Mouse (Mus musculus): ENCODE results near the gene Ildr2. TPM values are rescaled to one million over a fixed set of nuclear protein-coding genes. Genes with fewer than 3 reads are reported as not detected.

The Ildr2 gene
- total and polyA plus RNA-seq, 3 experiments = not detected

DNA sequence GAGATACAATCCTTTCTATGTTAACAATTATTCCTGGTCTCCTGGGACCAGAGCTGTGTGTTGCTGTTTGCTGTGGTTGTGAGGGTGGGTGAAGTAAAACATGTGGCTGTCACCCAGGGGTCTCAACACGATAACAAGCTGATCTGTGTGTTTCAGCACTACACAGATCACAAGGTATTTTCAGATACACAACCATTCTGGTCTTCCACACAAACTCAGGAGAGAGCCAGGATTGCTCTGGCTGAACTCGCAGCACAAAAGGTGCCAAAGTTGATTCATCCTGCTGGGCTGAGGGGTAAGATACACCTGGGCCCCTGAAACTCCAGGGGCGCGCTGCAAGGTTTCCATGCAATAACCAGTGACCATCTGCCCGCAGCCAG lies 54.5 kb downstream of the Ildr2 start:
- H3K27me3 ChIP-seq (replicated peaks) = no peaks in the 10 kb centered on the region
- no peak for TF ChIP-seq NRF1 (IDR thresholded peaks at IDR 0.05; ENCODE audit: low read depth, low read length)
- no peak for TF ChIP-seq ZKSCAN1 (IDR thresholded peaks at IDR 0.05; ENCODE audit: borderline replicate concordance, low read depth, low read length)
- TF ChIP-seq IRF4 (IDR thresholded peaks at IDR 0.05; ENCODE audit: low read depth, low read length) = no peak
- TF ChIP-seq SMC3 (IDR thresholded peaks at IDR 0.05; ENCODE audit: low read depth, low read length) = no peak
- TF ChIP-seq TBP (conservative IDR thresholded peaks at IDR 0.05; ENCODE audit: low read depth, low read length) = no peak
- no peak for TF ChIP-seq POLR2A (IDR thresholded peaks at IDR 0.05; ENCODE audit: low read depth, low read length)
- TF ChIP-seq USF1 (IDR thresholded peaks at IDR 0.05; ENCODE audit: low read depth, low read length) = no peak
- no peak for TF ChIP-seq EP300 (IDR thresholded peaks at IDR 0.05; ENCODE audit: low read length)
- TF ChIP-seq CHD2 (IDR thresholded peaks at IDR 0.05; ENCODE audit: low read length) = no peak
- TF ChIP-seq USF2 (conservative IDR thresholded peaks at IDR 0.05; ENCODE audit: low read depth, low read length) = no peak
- TF ChIP-seq UBTF (IDR thresholded peaks at IDR 0.05; ENCODE audit: low read depth, low read length) = no peak
- TF ChIP-seq MEF2A (IDR thresholded peaks at IDR 0.05; ENCODE audit: borderline replicate concordance, low read depth, low read length) = no peak
- TF ChIP-seq ETS1 (conservative IDR thresholded peaks at IDR 0.05; ENCODE audit: low read depth, low read length) = no peak
- no peak for TF ChIP-seq CHD1 (IDR thresholded peaks at IDR 0.05; ENCODE audit: low read depth, low read length)
- TF ChIP-seq GABPA (IDR thresholded peaks at IDR 0.05; ENCODE audit: insufficient replicate concordance, low read depth, low read length) = no peak
- TF ChIP-seq RCOR1 (conservative IDR thresholded peaks at IDR 0.05; ENCODE audit: low read depth, low read length) = no peak
- TF ChIP-seq BHLHE40 (IDR thresholded peaks at IDR 0.05; ENCODE audit: low read depth, low read length) = no peak
- no peak for TF ChIP-seq ELF1 (IDR thresholded peaks at IDR 0.05; ENCODE audit: low read depth, low read length)

DNA sequence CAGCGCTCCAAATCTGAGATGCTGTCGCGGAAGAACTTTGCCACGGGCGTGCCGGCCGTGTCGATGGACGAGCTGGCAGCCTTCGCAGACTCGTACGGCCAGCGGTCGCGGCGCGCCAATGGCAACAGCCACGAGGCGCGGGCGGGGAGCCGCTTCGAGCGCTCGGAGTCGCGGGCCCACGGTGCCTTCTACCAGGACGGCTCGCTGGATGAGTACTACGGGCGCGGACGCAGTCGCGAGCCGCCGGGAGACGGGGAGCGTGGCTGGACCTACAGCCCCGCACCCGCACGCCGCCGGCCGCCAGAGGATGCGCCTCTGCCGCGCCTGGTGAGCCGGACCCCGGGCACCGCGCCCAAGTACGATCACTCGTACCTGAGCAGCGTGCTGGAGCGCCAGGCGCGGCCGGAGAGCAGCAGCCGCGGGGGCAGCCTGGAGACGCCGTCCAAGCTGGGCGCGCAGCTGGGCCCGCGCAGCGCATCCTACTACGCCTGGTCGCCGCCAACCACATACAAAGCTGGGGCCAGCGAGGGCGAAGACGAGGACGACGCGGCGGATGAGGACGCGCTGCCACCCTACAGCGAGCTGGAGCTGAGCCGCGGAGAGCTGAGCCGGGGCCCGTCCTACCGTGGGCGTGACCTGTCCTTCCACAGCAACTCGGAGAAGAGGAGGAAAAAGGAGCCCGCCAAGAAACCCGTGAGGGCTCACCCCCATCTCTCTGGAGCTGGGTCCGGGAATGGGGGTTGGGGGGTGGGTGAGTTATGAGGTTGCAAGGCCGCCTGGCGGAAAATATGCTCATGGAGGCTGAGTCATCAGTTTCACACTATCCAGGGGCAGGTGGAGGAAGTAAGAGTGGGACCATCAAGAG lies 55.1 kb downstream of the Ildr2 start:
- DNase-seq (ENCODE audit: extremely low read depth) = no peak
- Histone ChIP-seq H3K4me2 (ENCODE audit: insufficient read depth, low read depth, poor library complexity, severe bottlenecking) (no peak overlapping the region), H3K4me3 (replicated peaks in 1 of 3; ENCODE audit: low read depth in 2 of 3, low read length in 2 of 3, poor library complexity in 1 of 3) (no peak overlapping the region), H3K9me3 (replicated peaks; ENCODE audit: low read length) (peaks cover 4% of the 10 kb centered on the region), H3K4me1 (ENCODE audit: control insufficient read depth in 1 of 2, insufficient read depth in 2 of 2) (no peaks in the 10 kb centered on the region), H3K79me2 (replicated peaks; ENCODE audit: control insufficient read depth, extremely low read depth, insufficient read depth, poor library complexity, severe bottlenecking) (no peaks in the 10 kb centered on the region), H3K9ac (ENCODE audit: insufficient read depth, low read depth) (no peak overlapping the region), H3K27ac (ENCODE audit: insufficient read depth, low read depth) (no peak overlapping the region), H3K27me3 (replicated peaks) (no peaks in the 10 kb centered on the region), H3K36me3 (replicated peaks in 1 of 2; ENCODE audit: control insufficient read depth in 1 of 2, insufficient read depth in 1 of 2, low read length in 1 of 2) (no peaks in the 10 kb centered on the region)
- dilution Hi-C loops (cut with MboI; ENCODE audit: extremely low pct_ligation_motif_present, extremely low pct_unique_long_range_greater_than_20kb, low sequenced_read_pairs) (no loop called here), in situ Hi-C loops (cut with MboI; ENCODE audit: low pct_ligation_motif_present, low pct_unique_long_range_greater_than_20kb, low sequenced_read_pairs) (loop anchor here (25.0 kb wide), 1 partner anchor 147 kb away; no protein-coding TSS in a partner anchor)
- no peak for TF ChIP-seq ZMIZ1 (IDR thresholded peaks at IDR 0.05; ENCODE audit: low read depth, low read length)
- TF ChIP-seq HCFC1 (IDR thresholded peaks at IDR 0.05; ENCODE audit: low read depth, low read length) = no peak
- TF ChIP-seq IRF4 (IDR thresholded peaks at IDR 0.05; ENCODE audit: low read depth, low read length) = no peak
- TF ChIP-seq RCOR1 (conservative IDR thresholded peaks at IDR 0.05; ENCODE audit: low read depth, low read length) = no peak
- no peak for TF ChIP-seq ZKSCAN1 (IDR thresholded peaks at IDR 0.05; ENCODE audit: borderline replicate concordance, low read depth, low read length)
- no peak for TF ChIP-seq POLR2A (IDR thresholded peaks at IDR 0.05; ENCODE audit: low read depth, low read length)
- TF ChIP-seq ELF1 (IDR thresholded peaks at IDR 0.05; ENCODE audit: low read depth, low read length) = no peak
- TF ChIP-seq USF1 (IDR thresholded peaks at IDR 0.05; ENCODE audit: low read depth, low read length) = no peak
- no peak for TF ChIP-seq MXI1 (IDR thresholded peaks at IDR 0.05; ENCODE audit: low read depth, low read length)
- TF ChIP-seq JUND (conservative IDR thresholded peaks at IDR 0.05; ENCODE audit: low read depth, low read length) = no peak
- no peak for TF ChIP-seq ZC3H11A (IDR thresholded peaks at IDR 0.05; ENCODE audit: low read depth, low read length)
- TF ChIP-seq CTCF (conservative IDR thresholded peaks at IDR 0.05 in 1 of 2, IDR thresholded peaks at IDR 0.05 in 1 of 2; ENCODE audit: low read depth in 2 of 2, low read length in 2 of 2) = no peak
- no peak for TF ChIP-seq CHD1 (IDR thresholded peaks at IDR 0.05; ENCODE audit: low read depth, low read length)

More for the DNA sequence above, 54.5 kb downstream of the Ildr2 start:
- no peaks in the 10 kb centered on the region for H3K79me2 ChIP-seq (replicated peaks; ENCODE audit: control insufficient read depth, extremely low read depth, insufficient read depth, poor library complexity, severe bottlenecking)
- H3K9me3 ChIP-seq (replicated peaks; ENCODE audit: low read length) = peaks cover 4% of the 10 kb centered on the region
- no peak overlapping the region for H3K4me2 ChIP-seq (ENCODE audit: insufficient read depth, low read depth, poor library complexity, severe bottlenecking)
- in situ Hi-C loops (cut with MboI; ENCODE audit: low pct_ligation_motif_present, low pct_unique_long_range_greater_than_20kb, low sequenced_read_pairs) (loop anchor here (25.0 kb wide), 1 partner anchor 146 kb away; no protein-coding TSS in a partner anchor), dilution Hi-C loops (cut with MboI; ENCODE audit: extremely low pct_ligation_motif_present, extremely low pct_unique_long_range_greater_than_20kb, low sequenced_read_pairs) (no loop called here)
- no peak overlapping the region for H3K4me3 ChIP-seq (replicated peaks in 1 of 3; ENCODE audit: low read depth in 2 of 3, low read length in 2 of 3, poor library complexity in 1 of 3)
- DNase-seq (ENCODE audit: extremely low read depth) = no peak
- H3K36me3 ChIP-seq (replicated peaks in 1 of 2; ENCODE audit: control insufficient read depth in 1 of 2, insufficient read depth in 1 of 2, low read length in 1 of 2) = no peaks in the 10 kb centered on the region
- H3K4me1 ChIP-seq (ENCODE audit: control insufficient read depth in 1 of 2, insufficient read depth in 2 of 2) = no peaks in the 10 kb centered on the region
- H3K27ac ChIP-seq (ENCODE audit: insufficient read depth, low read depth) = no peak overlapping the region
- no peak overlapping the region for H3K9ac ChIP-seq (ENCODE audit: insufficient read depth, low read depth)

All from CH12.LX (cell line).